Mouse (Mus musculus) thymus, postnatal 14 days (tissue): ENCODE measurements around the gene Gm5134.

ENCODE experiments used
- DNase-seq: peaks from one replicate; pipeline ENCODE4 v3.0.0; 2021

Gene Gm5134

GRCm38 (mm10) chr10:75995463-75995862 is 41.1 kb downstream of the Gm5134 start:
- DNase-seq, result no peak

DNA sequence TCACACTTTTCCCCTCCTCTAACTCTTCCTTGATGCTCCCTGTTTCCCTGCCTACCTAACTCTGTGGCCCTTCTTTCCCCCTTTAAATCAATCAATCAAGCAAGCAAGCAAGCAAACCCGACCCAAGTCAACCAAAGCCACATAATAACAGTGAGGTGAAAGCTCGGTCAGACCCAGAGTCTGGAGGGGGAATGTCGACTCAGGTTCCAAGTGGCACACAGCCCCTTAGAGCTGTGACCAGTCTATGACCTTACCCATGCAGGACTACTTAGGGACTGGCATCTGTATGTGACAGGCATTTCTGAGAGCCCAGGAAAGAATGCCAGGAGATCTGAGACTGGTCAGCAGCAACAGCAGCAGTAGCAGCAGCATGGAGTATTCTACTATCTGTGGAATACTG is 42.0 kb downstream of the Gm5134 start:
- DNase-seq, result no peak

GRCm38 (mm10) chr10:76001160-76001559 is 46.8 kb downstream of the Gm5134 start:
- DNase-seq, result no peak

GRCm38 (mm10) chr10:76002101-76002521 is 47.8 kb downstream of the Gm5134 start:
- no peak for DNase-seq

GRCm38 (mm10) chr10:76002615-76003014 is 48.3 kb downstream of the Gm5134 start:
- DNase-seq, result no peak

DNA sequence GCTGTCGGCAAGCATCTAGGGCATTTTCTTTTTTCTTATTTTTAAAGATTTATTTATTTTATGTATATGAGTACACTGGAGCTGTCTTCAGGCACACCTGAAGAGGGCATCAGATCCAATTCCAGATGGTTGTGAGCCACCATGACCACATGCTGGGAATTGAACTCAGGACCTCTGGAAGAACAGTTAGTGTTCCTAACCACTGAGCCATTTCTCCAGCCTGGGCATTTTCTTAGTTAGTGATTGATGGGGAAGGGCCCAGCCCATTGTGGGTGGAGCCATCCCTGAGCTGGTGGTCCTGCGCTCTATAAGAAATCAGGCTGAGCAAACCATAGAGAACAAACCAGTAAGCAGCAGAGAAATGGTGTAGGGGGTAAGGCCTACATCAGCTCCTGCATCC is 48.9 kb downstream of the Gm5134 start:
- DNase-seq, result no peak

DNA sequence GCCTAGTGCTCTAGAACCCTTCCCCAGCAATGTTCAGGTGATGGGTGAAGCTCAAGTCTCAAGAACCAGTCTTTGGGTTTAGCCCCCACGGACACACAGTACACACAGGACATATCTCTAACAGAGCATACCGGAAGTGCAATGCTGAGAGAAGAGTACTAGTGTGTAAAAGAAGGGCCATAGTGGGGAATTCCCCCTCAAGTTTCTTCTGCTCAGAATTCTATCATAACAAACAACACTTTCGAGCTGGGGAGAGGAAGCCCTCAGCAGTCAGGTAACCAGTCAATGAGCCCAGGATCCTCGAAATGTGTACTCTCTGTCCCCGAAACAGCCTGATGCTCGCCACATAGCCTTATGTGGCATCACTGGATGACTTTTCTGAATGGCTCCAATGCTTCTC is 52.1 kb downstream of the Gm5134 start:
- DNase-seq, result no peak

GRCm38 (mm10) chr10:76009812-76010211 is 55.5 kb downstream of the Gm5134 start:
- no peak for DNase-seq

- DNase-seq, result no peak
Observed at GRCm38 (mm10) chr10:76012922-76013321, 58.6 kb downstream of the Gm5134 start.

GRCm38 (mm10) chr10:76016886-76017285 is 62.6 kb downstream of the Gm5134 start:
- no peak for DNase-seq

DNA sequence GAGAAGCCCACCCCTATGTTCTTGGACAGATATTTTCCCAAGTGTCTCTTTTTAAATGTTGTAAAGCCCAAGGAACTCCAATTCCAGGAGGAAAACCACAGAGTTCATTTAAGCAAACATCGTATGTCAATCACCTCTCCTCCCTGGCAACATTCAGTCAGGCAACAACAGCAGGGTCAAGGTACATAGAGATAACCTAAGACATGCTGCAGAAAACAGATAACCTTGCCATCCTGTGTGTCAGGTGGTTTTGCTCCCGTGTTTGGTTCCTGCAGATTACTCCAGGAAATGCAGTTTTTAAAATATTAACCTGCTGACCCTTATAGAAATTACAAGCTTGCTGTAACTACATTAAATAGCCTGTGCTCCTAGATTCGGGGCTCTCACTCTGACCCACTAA is 67.4 kb downstream of the Gm5134 start:
- DNase-seq, result no peak

GRCm38 (mm10) chr10:76023921-76024320 is 69.6 kb downstream of the Gm5134 start:
- no peak for DNase-seq

DNA sequence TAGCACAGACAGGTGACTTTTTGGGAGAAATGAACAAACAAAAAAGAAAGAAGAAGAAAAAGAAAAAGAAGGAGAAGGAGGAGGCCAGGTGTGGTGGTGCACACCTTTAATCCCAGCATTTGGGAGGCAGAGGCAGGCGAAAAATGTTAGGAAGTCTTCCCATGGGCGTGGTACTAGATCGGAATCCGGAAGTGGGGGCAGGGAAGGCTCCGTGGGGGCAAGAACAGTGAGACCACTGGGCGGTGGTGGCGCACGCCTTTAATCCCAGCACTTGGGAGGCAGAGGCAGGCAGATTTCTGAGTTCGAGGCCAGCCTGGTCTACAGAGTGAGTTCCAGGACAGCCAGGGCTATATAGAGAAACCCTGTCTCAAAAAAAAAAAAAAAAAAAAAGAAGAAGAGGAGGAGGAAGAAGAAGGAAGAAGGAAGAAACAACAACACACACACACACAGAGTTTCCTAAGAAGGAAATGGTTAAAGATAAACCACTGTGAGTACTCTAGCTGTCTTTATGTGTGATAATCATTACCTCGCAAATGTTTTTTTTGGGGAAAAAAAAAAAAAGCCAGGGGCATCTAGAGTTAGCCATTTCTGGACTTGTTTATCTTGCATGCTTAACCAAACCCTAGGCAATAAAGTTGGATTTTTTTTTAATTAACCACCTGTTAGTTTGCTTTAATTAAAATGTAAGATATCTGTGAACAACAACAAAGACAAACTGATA is 71.3 kb downstream of the Gm5134 start:
- DNase-seq, result no peak

DNA sequence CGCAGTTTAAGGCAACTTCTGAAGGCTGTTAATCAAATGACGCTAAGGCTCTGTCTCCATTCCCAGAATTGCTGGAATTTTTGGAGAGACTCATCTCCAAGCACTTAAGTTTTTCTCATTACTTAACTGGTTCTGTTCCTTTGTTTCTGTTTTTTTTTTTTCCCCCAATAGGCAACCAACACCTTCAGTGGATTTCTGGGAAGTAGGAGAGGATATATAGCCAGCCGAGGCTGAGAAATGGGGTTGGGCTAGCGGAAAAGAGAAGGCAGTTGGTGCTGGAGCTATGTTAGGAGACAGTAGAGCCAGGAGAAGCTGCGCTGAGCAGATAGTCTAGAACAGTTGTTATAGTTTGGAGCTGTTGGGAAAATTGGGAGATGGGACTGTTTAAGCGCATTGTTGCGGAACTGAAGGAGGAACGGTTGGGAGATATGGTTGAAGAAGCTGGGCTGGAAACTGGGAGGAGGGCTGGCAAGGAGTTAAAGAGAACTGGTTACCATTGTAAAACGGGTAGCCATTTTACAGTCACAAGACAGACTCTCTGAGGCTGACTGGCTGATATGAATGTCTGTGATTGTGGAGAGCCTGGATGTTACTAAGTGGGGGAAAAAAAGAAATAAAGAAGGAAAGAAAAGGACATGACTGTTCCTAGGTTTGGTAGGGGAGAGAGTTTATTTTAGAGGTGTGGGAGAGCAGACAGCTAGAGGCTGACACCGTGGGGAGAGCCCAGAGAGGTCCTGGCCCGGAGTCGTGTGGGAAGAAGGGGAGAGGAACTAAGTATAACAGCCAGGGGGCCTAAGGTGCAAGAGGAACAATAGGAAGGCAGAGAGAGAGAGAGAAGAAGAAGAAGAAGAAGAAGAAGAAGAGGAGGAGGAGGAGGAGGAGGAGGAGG is 73.1 kb downstream of the Gm5134 start:
- DNase-seq, result no peak

GRCm38 (mm10) chr10:76028016-76028366 is 73.7 kb downstream of the Gm5134 start:
- no peak for DNase-seq

GRCm38 (mm10) chr10:76028396-76028795 is 74.1 kb downstream of the Gm5134 start:
- no peak for DNase-seq

GRCm38 (mm10) chr10:76029276-76029675 is 75.0 kb downstream of the Gm5134 start:
- DNase-seq, result no peak

- peak; percentile 15 for DNase-seq
Observed at GRCm38 (mm10) chr10:76030496-76030895, 76.2 kb downstream of the Gm5134 start.

DNA sequence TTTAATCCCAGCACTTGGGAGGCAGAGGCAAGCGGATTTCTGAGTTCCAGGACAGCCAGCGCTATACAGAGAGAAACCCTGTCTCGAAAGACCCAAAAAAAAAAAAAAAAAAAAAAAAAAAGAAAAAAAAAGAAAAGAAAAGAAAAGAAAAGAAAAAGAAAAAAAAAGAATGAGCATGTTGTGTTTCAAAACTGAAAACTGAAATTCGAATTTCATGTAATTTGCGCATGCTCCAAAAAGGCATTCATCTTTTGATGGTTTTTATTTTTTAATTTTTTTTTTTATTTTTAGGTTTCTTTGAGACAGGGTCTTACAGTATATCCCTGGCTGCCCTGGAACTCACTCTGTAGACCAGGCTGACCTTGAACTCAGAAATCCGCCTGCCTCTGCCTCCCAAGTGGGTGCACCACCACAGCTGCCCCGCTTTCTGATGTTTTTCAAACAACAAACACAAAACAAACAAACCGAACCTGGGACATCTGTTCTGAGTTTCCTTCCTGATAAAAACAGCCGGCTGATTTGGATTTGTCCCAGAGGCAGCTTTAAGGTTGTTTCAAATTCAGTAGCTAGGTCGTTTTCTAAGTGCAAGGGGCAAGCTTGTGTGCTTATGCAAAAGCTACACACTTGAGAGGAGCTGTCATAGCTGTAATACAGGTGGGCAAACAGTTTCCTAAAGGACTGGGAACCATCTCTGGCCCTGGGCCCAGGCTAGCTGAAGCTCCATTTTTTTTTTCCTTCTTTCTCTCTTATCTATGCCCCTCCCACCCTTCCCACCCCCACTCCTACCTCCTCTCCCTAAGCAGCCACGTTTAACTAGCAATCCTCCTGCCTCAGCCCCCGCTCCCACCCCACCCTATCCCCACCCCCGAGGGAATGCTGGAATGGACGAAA is 77.4 kb downstream of the Gm5134 start:
- no peak for DNase-seq

- DNase-seq, result peak; percentile 96
Observed at GRCm38 (mm10) chr10:76032402-76033118, 78.2 kb downstream of the Gm5134 start, which contains the start of gene Zfp280b. Gene Zfp280b, plus strand, starts transcription at chr10:76032650.

DNA sequence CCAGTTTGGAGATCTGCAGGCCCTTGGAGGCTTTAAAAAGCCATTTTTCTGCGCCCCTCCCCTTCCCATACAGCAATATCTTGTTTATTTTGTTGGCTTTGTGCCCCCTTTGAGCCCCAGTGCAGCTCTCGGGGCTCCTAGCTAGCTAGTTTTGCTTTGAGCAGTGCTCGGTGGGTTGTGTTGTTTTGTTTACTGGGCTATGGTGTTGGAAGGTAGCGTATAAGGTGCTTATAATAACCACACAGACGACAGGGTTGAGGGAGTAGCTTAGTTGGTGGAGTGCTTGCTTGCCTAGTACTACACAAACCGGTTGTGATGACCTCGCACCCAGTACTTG is 78.8 kb downstream of the Gm5134 start:
- no peak for DNase-seq

DNA sequence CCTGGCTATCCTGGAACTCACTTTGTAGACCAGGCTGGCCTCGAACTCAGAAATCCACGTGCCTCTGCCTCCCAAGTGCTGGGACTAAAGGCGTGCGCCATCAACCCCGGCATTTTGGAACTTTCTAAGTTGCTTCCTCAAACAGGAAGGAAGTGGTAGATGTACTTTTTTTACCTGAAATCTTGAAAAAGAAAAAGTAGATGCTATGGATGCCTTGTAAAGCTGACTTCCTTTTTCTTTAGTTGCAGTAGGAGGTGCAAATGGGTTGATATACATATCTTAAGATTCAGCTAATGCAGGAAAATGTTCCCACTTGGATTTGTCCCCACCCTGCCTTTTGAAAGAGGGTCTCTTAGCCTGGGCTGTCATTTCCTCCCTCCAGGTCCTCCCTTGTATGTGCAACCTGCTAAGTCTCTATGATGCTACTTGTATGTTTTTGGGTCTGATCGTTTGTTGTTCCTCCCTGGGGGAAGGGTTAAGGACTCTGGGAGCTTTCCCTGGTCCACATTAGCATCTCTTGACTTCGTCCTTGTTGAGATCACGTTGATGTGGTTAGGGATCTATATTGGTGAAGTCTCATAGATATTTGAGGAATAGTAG is 79.8 kb downstream of the Gm5134 start:
- DNase-seq, result no peak
